Mouse (Mus musculus) embryonic facial prominence, embryonic 15.5 days (tissue): ENCODE results near the gene Zfp618. TPM values are rescaled to one million over a fixed set of nuclear protein-coding genes. Genes with fewer than 3 reads are reported as not detected.
A peak's percentile ranks its signal among the peaks of the same experiment; 100 is the strongest.

Experiments
- ATAC-seq: fragments of 200-750 bp; cut with Nextera tagmentation; 2 replicates; pipeline ENCODE4 v1.8.0; 2017; ENCODE audit warnings: low read depth, moderate TSS enrichment; ENCODE audit not compliant: insufficient number of reproducible peaks, low FRiP score, low TSS enrichment
- H3K27ac ChIP-seq: fragments of 300-500 bp; sonication (generic); replicated peaks from 2 replicates; pipeline ENCODE4 v1.5.1; 2015; ENCODE audit warnings: mild to moderate bottlenecking, inconsistent platforms
- H3K27me3 ChIP-seq: fragments of 300-500 bp; sonication (generic); 2 replicates; pipeline ENCODE4 v1.6.1; 2015; ENCODE audit warnings: inconsistent platforms
- H3K36me3 ChIP-seq: fragments of 300-500 bp; sonication (generic); 2 replicates; pipeline ENCODE4 v1.6.1; 2015; ENCODE audit warnings: mild to moderate bottlenecking, inconsistent platforms
- H3K4me1 ChIP-seq: fragments of 300-500 bp; sonication (generic); 2 replicates; pipeline ENCODE4 v1.6.1; 2015; ENCODE audit warnings: inconsistent platforms
- H3K4me2 ChIP-seq: fragments of 300-500 bp; sonication (generic); replicated peaks from 2 replicates; pipeline ENCODE4 v1.6.1; 2015; ENCODE audit warnings: mild to moderate bottlenecking, inconsistent platforms
- H3K4me3 ChIP-seq: fragments of 300-500 bp; sonication (generic); replicated peaks from 2 replicates; pipeline ENCODE4 v1.5.1; 2015; ENCODE audit warnings: mild to moderate bottlenecking, inconsistent platforms
- H3K9ac ChIP-seq: fragments of 300-500 bp; sonication (generic); 2 replicates; pipeline ENCODE4 v1.6.1; 2015; ENCODE audit warnings: inconsistent platforms
- H3K9me3 ChIP-seq: fragments of 300-500 bp; sonication (generic); replicated peaks from 2 replicates; pipeline ENCODE4 v1.6.1; 2016; ENCODE audit warnings: inconsistent platforms
- WGBS: fragments of 180-500 bp; shearing (Covaris S2); methylation state at CpG from one replicate; pipeline ENCODE4 v1.1.7; 2015; 5-methylcytosine and 5-hydroxymethylcytosine counted together
- polyA plus RNA-seq: library from polyadenylated mRNA; unstranded; fragments of >200 nt; fragmentation: Nextera tagmentation; extraction: Ambion mirVana; gene quantifications from 2 replicates; pipeline ENCODE4 v1.2.1, GENCODE M21; 2015

Gene Zfp618
- polyA plus RNA-seq, 1 experiment from 2014 or later, result 22.7 TPM

DNA sequence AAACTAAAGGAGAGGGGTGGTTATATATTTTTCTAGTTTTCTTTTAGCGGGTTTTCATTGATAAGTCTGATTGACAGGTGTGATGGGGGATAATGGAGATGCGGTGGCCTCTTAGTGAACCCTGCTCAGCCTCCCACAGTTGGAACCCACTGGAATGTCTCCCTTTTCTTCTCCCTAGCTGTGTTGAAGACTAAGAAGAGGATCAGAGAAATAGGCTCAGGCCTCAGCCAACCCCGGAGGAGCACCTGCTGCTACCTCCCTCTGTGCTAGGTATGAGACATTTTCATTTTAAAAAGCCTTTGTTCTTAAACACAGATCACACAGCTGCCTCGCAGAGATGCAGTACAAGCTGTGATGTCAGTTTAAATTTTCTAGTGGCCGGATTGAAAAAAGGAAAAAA is 68.4 kb downstream of the Zfp618 start:
- 45% methylated on average over 5 of the region's 5 CpGs for WGBS
- ATAC-seq, result no peak
- H3K36me3 ChIP-seq, result peaks cover 3% of the 10 kb centered on the region; the same call in 1 of the 2 replicates
- peak overlapping the region; percentile 78; the same call in 1 of the 2 replicates for H3K27ac ChIP-seq
- no peaks in the 10 kb centered on the region for H3K9me3 ChIP-seq
- no peak overlapping the region for H3K4me3 ChIP-seq
- no peak overlapping the region for H3K9ac ChIP-seq
- H3K4me1 ChIP-seq, result peaks cover 19% of the 10 kb centered on the region
- H3K27me3 ChIP-seq, result no peaks in the 10 kb centered on the region
- H3K4me2 ChIP-seq, result no peak overlapping the region

DNA sequence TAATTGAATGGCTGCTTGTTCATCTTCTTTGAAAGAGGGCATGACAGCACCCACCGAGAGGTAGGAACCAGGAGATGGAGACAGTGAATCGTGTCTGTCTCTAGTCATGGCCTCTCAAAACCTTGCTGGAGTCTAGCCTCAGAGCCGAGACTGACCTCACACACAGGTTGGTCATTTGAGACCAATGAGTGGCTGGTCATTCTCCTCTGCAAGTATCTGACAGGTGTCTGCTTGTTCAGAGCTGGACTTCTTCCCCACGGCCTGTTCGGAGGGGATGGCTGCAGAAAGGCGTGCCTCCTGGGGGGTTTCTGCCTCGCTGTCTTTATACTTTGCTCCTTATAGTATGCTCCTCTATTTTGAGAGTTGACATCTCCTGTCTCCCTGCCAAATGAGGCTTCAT is 70.6 kb downstream of the Zfp618 start:
- H3K4me1 ChIP-seq, result peaks cover 19% of the 10 kb centered on the region
- H3K27me3 ChIP-seq, result no peaks in the 10 kb centered on the region
- WGBS, result 82% methylated on average over 7 of the region's 7 CpGs
- no peak overlapping the region for H3K4me3 ChIP-seq
- H3K4me2 ChIP-seq, result no peak overlapping the region
- no peak overlapping the region for H3K27ac ChIP-seq
- H3K36me3 ChIP-seq, result peaks cover 7% of the 10 kb centered on the region; the same call in 1 of the 2 replicates
- no peak overlapping the region for H3K9ac ChIP-seq
- no peaks in the 10 kb centered on the region for H3K9me3 ChIP-seq
- no peak for ATAC-seq

DNA sequence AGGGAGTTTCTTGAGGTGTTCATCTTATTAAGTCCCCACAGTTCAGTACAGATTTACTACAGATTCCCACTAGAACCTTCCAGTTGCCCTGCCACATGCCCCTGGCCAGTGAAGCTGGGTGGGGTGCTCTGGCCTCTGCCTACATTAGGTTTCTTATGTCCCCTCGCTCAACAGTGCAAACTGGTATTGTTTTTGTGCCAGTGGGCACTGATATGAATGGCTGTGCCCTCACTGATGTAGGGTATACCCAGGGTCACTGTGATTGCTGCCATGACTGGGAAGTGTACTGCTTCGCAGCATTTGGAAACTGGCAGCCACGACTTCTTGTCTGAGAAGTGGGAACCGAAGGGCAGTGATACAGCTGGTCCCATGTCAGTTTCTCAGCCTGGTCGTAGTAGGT is 71.4 kb downstream of the Zfp618 start:
- Histone ChIP-seq H3K4me3 (no peak overlapping the region), H3K27ac (no peak overlapping the region), H3K36me3 (peaks cover 7% of the 10 kb centered on the region; the same call in 1 of the 2 replicates), H3K27me3 (no peaks in the 10 kb centered on the region), H3K9me3 (no peaks in the 10 kb centered on the region), H3K4me1 (peaks cover 19% of the 10 kb centered on the region), H3K4me2 (no peak overlapping the region), H3K9ac (no peak overlapping the region)
- WGBS, result 96% methylated on average over 5 of the region's 5 CpGs
- ATAC-seq, result no peak

GRCm38 (mm10) chr4:63037555-63037954 is 72.2 kb downstream of the Zfp618 start:
- WGBS, result 44% methylated on average over 4 of the region's 4 CpGs
- no peak overlapping the region for H3K9ac ChIP-seq
- peaks cover 7% of the 10 kb centered on the region; the same call in 1 of the 2 replicates for H3K36me3 ChIP-seq
- peaks cover 19% of the 10 kb centered on the region for H3K4me1 ChIP-seq
- H3K4me2 ChIP-seq, result no peak overlapping the region
- ATAC-seq, result no peak
- H3K9me3 ChIP-seq, result no peaks in the 10 kb centered on the region
- H3K4me3 ChIP-seq, result no peak overlapping the region
- H3K27ac ChIP-seq, result no peak overlapping the region
- H3K27me3 ChIP-seq, result no peaks in the 10 kb centered on the region

DNA sequence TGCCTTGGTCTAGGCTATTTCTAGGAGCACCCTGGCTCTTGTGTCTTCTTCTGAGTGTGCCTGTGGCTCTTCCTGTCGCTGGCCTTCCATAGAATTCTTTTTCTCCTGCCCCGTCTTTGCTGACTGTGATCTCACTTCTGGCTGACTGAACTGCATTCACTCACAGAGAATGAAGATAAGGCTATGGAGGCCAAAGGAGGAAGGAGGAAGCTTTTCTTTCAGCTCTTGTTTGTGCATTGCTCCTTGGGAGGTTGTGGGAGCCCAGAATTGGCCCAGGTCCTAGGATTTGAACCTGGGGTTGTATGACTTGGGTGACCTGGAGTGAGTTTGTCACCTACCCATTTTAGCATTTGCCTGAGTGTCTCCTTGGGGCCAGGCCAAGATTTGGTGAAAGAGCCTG is 72.9 kb downstream of the Zfp618 start:
- no peak overlapping the region for H3K9ac ChIP-seq
- no peaks in the 10 kb centered on the region for H3K27me3 ChIP-seq
- no peak overlapping the region for H3K4me3 ChIP-seq
- no peak overlapping the region for H3K4me2 ChIP-seq
- H3K9me3 ChIP-seq, result no peaks in the 10 kb centered on the region
- peaks cover 17% of the 10 kb centered on the region for H3K4me1 ChIP-seq
- ATAC-seq, result no peak
- no peak overlapping the region for H3K27ac ChIP-seq
- peaks cover 7% of the 10 kb centered on the region; the same call in 1 of the 2 replicates for H3K36me3 ChIP-seq
- 66% methylated on average over 2 of the region's 2 CpGs for WGBS

- Histone ChIP-seq H3K4me3 (no peak overlapping the region), H3K36me3 (peaks cover 7% of the 10 kb centered on the region; the same call in 1 of the 2 replicates), H3K9ac (no peak overlapping the region), H3K27ac (no peak overlapping the region), H3K9me3 (no peaks in the 10 kb centered on the region), H3K4me2 (no peak overlapping the region), H3K27me3 (no peaks in the 10 kb centered on the region), H3K4me1 (peaks cover 11% of the 10 kb centered on the region; the same call in 1 of the 2 replicates)
- 87% methylated on average over 10 of the region's 10 CpGs for WGBS
- ATAC-seq, result no peak
These were observed 73.6 kb downstream of the Zfp618 start for GRCm38 (mm10) chr4:63038937-63039336.

GRCm38 (mm10) chr4:63048606-63049005 is 83.2 kb downstream of the Zfp618 start:
- ATAC-seq, result no peak
- no peak overlapping the region for H3K27ac ChIP-seq
- no peaks in the 10 kb centered on the region for H3K36me3 ChIP-seq
- H3K9me3 ChIP-seq, result no peaks in the 10 kb centered on the region
- H3K4me3 ChIP-seq, result no peak overlapping the region
- 78% methylated on average over 3 of the region's 3 CpGs for WGBS
- H3K4me2 ChIP-seq, result no peak overlapping the region
- peaks cover 20% of the 10 kb centered on the region for H3K4me1 ChIP-seq
- no peaks in the 10 kb centered on the region for H3K27me3 ChIP-seq
- H3K9ac ChIP-seq, result no peak overlapping the region

GRCm38 (mm10) chr4:63049596-63050318 is 84.4 kb downstream of the Zfp618 start:
- H3K4me2 ChIP-seq, result no peak overlapping the region
- no peak overlapping the region for H3K27ac ChIP-seq
- peaks cover 25% of the 10 kb centered on the region for H3K4me1 ChIP-seq
- H3K4me3 ChIP-seq, result no peak overlapping the region
- H3K27me3 ChIP-seq, result no peaks in the 10 kb centered on the region
- no peaks in the 10 kb centered on the region for H3K36me3 ChIP-seq
- ATAC-seq, result no peak
- H3K9me3 ChIP-seq, result no peaks in the 10 kb centered on the region
- H3K9ac ChIP-seq, result no peak overlapping the region

DNA sequence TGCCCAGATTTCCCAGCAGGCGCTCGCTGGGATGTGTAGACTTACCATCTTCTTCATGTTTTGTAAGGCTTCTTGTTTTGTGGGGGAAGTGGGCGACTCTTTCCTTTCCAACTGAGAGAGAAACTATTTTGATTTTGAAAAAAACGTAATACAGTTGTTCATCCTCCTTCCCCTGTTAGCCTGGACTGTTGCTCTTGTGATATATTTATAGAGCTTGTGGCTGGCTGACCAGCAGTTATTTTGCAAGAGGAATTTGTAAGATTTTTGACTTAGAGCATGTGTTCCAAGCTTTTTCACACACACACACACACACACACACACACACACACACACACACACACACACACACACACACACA is 84.9 kb downstream of the Zfp618 start:
- whole genome bisulfite sequencing, result 66% methylated on average over 4 of the region's 4 CpGs
- Histone ChIP-seq H3K36me3 (no peaks in the 10 kb centered on the region), H3K4me1 (peaks cover 30% of the 10 kb centered on the region), H3K4me2 (no peak overlapping the region), H3K27ac (no peak overlapping the region), H3K4me3 (no peak overlapping the region), H3K9me3 (no peaks in the 10 kb centered on the region), H3K9ac (no peak overlapping the region), H3K27me3 (no peaks in the 10 kb centered on the region)
- no peak for ATAC-seq

DNA sequence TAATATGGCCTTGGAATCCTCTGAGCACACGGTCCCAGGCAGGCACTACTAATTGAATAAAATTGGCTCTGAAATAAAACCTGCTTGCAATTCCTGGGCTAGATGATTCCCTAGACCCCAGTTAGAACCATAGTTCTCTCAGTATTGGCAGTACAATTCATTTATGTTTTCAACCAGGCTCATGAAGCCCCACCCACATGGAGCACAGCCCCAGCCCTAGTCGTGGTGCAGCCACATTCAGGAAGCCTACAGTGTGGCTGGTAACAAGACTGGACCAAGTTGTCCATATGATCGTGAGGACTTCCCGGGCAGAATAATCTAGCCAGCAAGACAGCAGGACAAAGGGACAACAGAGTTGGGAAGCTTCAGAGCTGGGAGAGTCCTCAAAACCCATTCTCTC is 85.6 kb downstream of the Zfp618 start:
- ATAC-seq, result 0 out of 2 replicates have a peak, but pooled peaks have one; percentile 29
- H3K27ac ChIP-seq, result no peak overlapping the region
- no peak overlapping the region for H3K4me3 ChIP-seq
- no peak overlapping the region for H3K9ac ChIP-seq
- 70% methylated on average over 4 of the region's 4 CpGs for WGBS
- no peaks in the 10 kb centered on the region for H3K9me3 ChIP-seq
- no peaks in the 10 kb centered on the region for H3K36me3 ChIP-seq
- no peak overlapping the region for H3K4me2 ChIP-seq
- peaks cover 31% of the 10 kb centered on the region for H3K4me1 ChIP-seq
- H3K27me3 ChIP-seq, result no peaks in the 10 kb centered on the region

DNA sequence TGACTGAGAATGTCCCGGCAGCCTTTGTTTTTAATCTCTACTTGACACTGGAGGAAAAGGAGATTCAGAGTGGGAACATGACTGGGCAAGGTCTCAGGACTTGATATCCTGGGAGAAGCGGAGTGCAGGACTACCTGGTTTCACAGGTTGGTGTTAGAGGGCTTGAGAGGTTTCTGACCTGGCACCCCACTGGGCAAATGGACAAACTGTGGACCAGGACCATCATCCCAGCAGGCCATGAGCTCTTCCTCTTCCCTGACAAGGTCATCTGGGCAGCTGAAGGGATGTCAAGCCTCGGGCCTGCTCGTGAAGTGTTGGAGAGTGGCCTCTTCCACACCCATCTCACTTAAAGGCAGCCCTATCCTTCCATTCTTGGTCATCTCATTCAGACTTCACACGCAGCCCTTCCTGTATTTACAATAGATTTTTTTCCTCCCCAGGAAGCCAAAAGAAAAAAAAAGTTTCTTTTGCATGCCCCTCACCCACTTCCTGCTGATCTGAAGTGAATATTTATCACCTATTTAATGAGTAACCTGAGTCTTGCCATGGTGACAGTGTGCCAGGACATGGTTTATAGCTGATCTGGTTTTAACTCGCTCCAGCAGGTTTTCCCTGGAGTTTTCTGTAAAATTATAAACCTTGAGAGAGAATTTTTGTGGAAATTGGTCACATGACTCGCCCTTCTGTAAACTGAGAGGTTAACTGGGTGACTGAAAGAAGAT is 86.7 kb downstream of the Zfp618 start:
- no peak overlapping the region for H3K4me2 ChIP-seq
- H3K9ac ChIP-seq, result no peak overlapping the region
- no peaks in the 10 kb centered on the region for H3K27me3 ChIP-seq
- H3K9me3 ChIP-seq, result no peaks in the 10 kb centered on the region
- no peak for ATAC-seq
- 0 out of 2 replicates have a peak overlapping the region, but pooled peaks have one; percentile 6 for H3K27ac ChIP-seq
- no peak overlapping the region for H3K4me3 ChIP-seq
- H3K4me1 ChIP-seq, result peaks cover 37% of the 10 kb centered on the region
- no peaks in the 10 kb centered on the region for H3K36me3 ChIP-seq
- WGBS, result 59% methylated on average over 7 of the region's 7 CpGs
